Mouse (Mus musculus) ZHBTc4 (cell line): ENCODE results near the gene Fam43a.

Experiments
- DNase-seq: peaks from one replicate; pipeline ENCODE4 v3.0.0-alpha.2; 2011; ENCODE audit warnings: low read depth, low spot score

Gene Fam43a

GRCm38 (mm10) chr16:30595835-30596557 lies 3.5 kb upstream of the Fam43a start:
- DNase-seq: no peak

- peak; percentile 92 for DNase-seq
Measured at GRCm38 (mm10) chr16:30596959-30597681, 2.4 kb upstream of the Fam43a start.

GRCm38 (mm10) chr16:30600431-30601045 lies 1.0 kb downstream of the Fam43a start:
- DNase-seq: peak; percentile 50

GRCm38 (mm10) chr16:30601046-30601832 lies 1.7 kb downstream of the Fam43a start:
- DNase-seq: peak; percentile 61

- no peak for DNase-seq
Measured at GRCm38 (mm10) chr16:30601946-30602345, 2.4 kb downstream of the Fam43a start.

- DNase-seq: peak; percentile 64
Measured at GRCm38 (mm10) chr16:30602684-30603530, 3.4 kb downstream of the Fam43a start.

- DNase-seq: peak; percentile 35
Measured at GRCm38 (mm10) chr16:30603531-30603842, 4.0 kb downstream of the Fam43a start.

- no peak for DNase-seq
Measured at GRCm38 (mm10) chr16:30604061-30604806, 4.7 kb downstream of the Fam43a start.

GRCm38 (mm10) chr16:30604807-30605137 lies 5.2 kb downstream of the Fam43a start:
- no peak for DNase-seq

- DNase-seq: no peak
Measured at GRCm38 (mm10) chr16:30605528-30605927, 6.0 kb downstream of the Fam43a start.

- DNase-seq: no peak
Measured at GRCm38 (mm10) chr16:30607868-30608267, 8.3 kb downstream of the Fam43a start.

- DNase-seq: no peak
Measured at GRCm38 (mm10) chr16:30611331-30611730, 11.8 kb downstream of the Fam43a start.

GRCm38 (mm10) chr16:30613122-30613521 lies 13.6 kb downstream of the Fam43a start:
- DNase-seq: no peak

GRCm38 (mm10) chr16:30614122-30614521 lies 14.6 kb downstream of the Fam43a start:
- DNase-seq: peak; percentile 42

GRCm38 (mm10) chr16:30614705-30615317 lies 15.3 kb downstream of the Fam43a start:
- DNase-seq: peak; percentile 67

GRCm38 (mm10) chr16:30616281-30616680 lies 16.8 kb downstream of the Fam43a start:
- DNase-seq: no peak

GRCm38 (mm10) chr16:30623645-30624044 lies 24.1 kb downstream of the Fam43a start:
- no peak for DNase-seq

- no peak for DNase-seq
Measured at GRCm38 (mm10) chr16:30624640-30625039, 25.1 kb downstream of the Fam43a start.

- DNase-seq: peak; percentile 36
Measured at GRCm38 (mm10) chr16:30627586-30628337, 28.2 kb downstream of the Fam43a start.
